Mouse (Mus musculus) urinary bladder, postnatal 10 days (tissue): ENCODE measurements around the gene Rnf17.

Source experiments
- DNase-seq: peaks from one replicate; pipeline ENCODE4 v3.0.0; 2022; ENCODE audit warnings: low spot score

The Rnf17 gene

DNA sequence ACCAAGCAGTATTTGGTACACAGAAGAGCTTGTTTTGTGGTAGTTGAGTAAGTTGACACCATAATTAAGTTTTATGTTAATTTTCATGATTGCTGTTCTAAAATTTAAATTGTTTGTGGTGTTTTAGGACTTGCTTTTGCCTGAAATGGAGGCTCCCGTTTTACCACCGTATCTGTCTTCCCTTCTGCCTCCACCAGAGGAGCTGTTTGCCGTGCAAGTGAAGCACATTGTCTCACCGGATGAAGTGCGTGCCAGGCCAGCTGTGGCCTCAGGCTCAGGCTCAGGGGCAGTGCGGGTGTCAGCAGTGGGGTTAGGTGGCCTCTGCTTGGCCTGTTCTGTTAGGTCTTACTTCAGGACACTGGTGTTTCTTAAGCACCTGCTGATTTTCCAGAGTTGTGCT, 109.7 kb downstream of the Rnf17 start:
- DNase-seq: no peak

DNA sequence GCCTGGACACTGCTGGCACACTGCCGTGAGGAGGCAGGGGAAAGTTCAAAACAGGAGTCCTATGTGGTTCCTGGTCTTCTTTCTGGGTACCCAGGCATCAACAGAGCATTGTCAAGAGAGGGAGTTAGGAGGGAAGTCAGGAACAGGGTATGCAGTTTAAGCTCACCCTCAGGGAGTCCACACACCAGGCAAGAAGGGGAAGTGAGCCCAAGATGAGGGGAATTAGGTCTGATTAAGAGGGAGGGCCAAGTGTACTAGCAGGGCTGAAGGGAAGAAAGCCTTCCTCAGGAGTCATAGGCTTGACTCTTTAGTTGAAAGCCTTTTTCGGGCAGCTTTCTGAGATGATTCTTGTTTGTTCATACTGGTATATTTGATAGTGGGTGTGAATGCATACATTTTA, 112.4 kb downstream of the Rnf17 start:
- DNase-seq: no peak

DNA sequence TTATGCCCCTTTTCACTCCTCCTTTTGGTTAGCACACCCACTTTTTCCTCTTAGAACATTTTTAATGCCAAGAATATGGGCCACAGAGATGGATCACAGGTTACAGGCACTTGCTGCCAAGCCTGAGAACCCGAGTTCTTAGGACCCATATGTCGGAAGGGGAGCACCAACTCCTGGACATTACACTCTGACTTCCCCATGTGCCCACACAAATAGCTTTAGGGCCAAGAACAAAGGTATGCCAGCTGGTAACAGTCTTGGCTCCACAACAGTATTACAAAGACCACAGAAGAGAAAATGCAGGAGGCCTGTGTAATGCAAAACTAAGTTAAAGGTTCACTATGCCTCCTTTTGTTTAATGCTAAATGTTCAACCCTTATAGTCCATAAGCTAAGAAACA, 128.4 kb downstream of the Rnf17 start:
- DNase-seq: no peak

DNA sequence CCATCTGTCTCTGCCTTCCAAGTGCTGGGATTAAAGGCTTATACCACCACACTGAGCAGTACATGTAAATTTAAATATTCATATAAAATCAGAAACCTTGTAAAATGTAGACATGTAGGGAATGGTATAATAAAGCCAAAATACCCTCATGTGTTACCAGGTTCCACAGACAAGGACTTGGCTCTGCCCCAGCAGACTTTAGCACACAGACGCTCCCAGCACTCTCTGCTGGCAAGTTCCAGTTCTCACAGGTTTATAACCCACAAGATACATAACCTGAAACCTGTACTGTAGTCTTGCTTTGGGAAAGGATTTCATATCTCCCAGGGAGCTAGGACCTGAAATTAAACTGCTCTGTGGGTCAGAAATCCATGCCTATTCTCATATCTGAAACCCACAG, 142.6 kb downstream of the Rnf17 start:
- no peak for DNase-seq

DNA sequence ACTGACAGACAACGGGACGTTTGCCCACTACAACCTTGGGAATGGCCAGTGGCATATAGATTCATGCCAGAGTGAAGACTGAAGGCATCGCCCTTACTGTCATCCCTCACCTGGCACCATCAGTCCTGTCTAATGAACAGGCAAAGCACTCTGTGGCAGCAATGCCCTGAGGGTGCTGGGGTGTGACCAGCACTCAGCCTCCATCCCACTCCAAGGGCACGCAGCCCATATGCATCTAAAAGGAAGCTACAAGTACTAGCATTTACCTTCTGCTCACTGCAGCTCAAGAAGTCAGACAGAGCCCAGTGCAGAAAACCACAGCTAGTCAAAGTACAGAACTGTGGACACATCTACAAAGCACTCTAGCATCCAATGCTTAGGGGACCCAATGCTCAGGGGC, 143.1 kb downstream of the Rnf17 start:
- no peak for DNase-seq

DNA sequence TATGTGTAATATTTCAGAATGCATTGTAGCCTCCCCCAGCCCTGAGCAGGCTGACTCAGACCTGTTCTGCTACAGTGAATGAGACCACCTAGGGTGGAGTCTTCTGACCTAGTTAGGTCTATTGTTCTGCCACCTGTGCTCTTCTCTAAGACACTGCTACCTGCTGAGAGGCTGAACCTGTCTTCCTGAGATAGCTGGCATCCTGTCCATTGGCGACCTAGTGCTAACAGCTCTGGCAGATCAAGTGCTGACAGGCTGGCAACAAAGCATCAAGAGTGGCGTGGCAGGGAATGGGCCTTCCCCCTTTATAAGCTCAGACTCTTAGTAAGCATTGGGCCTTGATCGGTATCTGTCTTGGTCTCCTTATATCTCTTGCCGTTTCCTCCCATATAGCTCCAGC, 148.6 kb downstream of the Rnf17 start:
- no peak for DNase-seq

DNA sequence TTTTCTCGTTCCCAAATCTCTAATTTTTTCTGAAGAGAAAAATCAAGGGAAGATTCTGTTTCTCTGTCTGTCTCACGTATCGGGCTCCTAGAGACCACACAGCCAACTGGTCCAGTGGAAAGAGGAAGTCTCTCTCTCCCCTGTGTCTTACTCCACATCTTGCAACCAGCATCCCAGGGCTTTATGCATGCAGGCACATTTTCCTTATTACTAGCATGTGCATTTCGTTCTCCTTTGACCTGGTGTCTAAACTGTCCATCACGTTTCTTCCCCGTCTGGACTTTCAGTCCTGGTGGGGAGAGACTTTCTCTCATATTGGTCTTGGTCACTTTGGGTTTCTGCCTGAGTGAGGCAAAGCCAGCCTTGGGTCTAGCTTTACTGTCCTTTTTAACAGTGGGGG, 150.5 kb downstream of the Rnf17 start:
- no peak for DNase-seq

DNA sequence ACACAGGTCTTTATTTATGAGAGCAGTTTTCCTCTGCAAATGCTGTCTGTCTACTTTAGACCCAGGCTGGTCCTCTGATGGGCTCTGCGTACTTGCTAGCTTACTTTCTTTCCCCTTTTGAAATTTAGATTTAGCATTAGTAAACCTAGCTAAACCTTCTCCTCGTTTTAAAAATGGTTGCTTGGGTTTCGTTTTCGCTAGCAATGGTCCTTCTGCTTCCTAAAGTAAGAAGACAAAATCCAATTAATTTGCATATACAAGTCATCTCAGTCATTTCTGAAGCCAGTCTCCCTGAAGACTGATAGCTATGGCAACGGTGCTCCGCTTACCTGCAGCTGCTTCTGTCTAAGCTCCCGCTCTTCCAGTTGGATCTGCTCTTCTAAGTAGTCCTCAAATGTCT, 150.9 kb downstream of the Rnf17 start:
- DNase-seq: no peak

DNA sequence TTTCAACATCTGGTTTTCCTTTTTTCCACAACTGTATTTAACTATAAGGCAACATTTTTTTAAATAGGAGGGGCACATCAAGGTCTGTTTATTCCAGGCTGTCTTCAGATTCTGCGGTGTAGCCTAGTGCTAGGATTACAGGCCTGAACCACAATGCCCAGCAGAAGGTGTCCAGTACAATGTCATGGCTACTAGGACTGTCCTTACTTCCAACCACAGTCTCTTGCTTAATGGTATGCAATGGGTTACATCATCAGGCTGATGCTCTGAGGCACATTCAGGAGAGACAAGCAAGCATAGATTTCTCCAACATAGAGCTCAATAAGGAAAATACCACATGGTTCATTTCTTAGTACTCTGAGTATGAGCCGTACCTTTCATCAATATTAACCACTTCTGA, 152.3 kb downstream of the Rnf17 start:
- no peak for DNase-seq

DNA sequence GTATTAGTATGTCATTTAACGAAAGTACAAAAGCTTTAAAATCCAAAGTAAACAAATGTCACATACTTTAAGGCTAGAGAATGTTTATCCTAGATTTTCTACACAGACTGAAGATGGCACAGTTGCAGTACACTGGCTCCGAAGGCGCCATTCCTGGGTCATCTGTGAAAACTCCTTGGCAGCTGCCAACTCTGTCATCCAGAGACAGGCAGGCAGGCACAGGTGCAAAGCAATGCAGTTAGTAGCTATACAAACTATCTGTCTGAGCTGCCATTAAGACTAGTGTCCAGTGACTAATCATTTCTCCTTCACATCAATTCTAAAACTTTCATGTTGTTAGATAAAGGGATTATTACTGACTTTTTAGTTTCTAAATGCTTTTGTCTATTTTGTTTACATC, 156.8 kb downstream of the Rnf17 start:
- DNase-seq: no peak

DNA sequence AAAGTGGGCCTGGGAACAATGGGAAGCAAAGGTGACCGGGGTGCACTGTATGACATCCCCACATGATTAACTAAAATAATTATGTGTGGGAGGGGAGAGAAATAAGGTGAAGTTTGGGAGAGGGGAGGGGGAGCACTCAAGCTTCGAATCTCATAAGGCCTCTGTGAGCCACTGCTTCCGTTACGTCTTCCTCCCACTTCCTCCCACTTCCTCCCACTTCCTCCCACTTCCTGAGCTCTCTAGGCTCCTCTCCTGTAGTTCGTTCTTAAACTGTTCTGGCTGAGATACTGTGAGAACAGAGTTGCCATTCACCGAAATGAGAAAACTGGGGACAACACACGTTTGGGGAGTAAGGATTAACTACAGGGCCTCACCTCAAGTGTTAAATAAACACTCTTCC, 165.1 kb downstream of the Rnf17 start:
- DNase-seq: no peak

DNA sequence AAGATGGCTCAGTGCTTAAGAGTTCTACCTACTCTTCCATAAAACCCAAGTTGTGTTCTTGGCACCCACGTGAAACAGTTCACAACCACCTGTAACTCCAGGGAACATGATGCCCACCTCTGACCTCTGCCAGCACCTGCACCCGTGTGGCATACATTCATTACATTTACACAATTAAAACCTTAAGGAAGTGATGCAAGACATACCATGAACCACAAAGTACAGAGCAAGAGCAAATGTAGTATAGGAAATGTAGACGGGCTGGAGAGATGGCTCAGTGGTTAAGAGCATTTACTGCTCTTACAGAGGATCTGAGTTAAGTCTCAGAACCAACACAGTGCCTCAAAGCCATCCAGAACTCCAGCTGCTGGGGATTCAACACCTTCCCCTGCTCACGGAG, 166.7 kb downstream of the Rnf17 start:
- DNase-seq: no peak

DNA sequence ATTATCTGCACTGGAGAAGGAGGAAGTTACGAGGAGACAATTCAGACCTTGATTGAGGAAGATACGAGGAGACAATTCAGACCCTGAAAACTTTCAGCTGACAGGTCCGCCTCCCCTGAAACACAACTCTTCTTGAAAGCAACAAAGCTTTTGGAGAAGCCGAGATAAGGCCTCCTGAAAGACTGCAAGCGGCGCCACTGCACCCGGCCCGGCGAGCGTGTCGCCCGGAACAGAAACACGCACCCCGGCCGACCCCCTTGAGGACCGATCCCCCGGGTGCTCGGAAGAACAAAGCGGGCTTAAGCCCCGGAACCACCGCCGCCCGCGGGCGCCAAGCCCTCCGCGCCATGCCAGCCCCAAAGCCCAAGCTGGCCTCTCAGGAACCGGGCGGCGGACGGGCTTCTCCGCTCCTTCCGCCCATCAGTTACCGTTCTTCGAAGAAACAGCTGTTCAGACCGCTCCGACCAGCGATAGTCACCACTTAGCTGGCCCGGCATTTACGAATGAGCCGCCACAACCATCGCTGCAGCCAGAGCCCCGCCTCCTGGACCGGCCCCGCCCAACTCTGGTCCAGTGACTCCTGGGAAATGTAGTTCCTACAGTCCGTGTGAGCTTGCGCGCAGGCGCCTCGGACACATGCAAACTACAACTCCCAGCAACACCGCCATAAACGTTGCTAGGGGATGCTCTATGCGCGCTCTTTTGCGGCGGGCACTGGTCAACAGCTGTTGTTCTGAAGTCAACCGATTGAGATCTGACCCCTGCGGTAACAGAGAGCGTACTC, 169.1 kb downstream of the Rnf17 start:
- DNase-seq: peak; percentile 75

DNA sequence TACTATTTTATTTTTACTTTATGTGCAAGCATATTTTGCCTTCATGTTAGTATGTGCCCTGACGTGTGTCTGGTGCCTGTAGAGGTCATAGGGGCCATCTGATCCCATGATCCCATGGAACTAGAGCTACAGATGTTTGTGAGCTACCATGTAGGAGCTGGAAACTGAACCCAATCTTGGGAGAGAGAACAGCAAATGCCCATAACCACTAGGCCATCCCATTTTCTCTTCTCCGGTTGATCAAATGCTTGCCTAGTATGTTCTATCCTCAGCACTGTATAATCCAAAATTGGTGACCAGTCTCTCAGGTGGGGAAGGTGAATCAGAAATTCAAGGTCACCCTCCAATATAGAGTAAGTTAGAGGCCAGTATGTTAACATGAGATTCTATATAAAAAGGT, 170.2 kb downstream of the Rnf17 start:
- DNase-seq: no peak
